Mouse (Mus musculus): Measurements from ENCODE around the gene Cnih2.

DNA sequence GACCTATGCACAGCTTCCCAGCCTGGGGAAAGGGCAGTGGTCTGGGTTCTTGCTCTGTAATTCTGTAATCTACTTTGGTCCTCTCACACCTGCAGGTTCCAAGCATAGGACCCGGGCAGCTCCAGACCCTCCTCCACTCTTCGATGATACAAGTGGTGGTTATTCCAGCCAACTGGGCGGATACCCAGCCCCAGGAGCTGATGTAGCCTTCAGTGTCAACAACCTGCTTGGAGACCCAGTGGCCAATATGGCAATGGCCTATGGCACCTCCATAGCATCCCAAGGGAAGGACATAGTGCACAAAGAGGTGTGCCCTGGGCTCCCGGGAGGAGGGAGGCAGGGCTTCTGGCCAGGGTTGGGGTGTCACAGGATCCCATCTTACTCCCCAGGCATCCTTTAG lies 9.0 kb downstream of the Cnih2 start:
- TF ChIP-seq CTCF (IDR thresholded peaks at IDR 0.05) (no peak), EP300 (IDR thresholded peaks at IDR 0.05) (no peak)
